Mouse (Mus musculus): Measurements from ENCODE around the gene Best1.

GRCm38 (mm10) chr19:9979156-9979555 lies 22.3 kb downstream of the Best1 start:
- TF ChIP-seq POLR2A (IDR thresholded peaks at IDR 0.05; ENCODE audit: borderline replicate concordance, extremely low read depth, insufficient read depth, insufficient read length, poor library complexity, severe bottlenecking) = no peak
- TF ChIP-seq CTCF (IDR thresholded peaks at IDR 0.05; ENCODE audit: borderline replicate concordance, extremely low read depth, insufficient read depth, insufficient read length) = no peak
